Mouse (Mus musculus) E14TG2a.4 (cell line): ENCODE results near the gene Ppfibp1.

Experiments used
- CTCF ChIP-seq: conservative IDR thresholded peaks from 2 replicates; pipeline ENCODE4 v1.5.1; 2014; ENCODE audit warnings: low read length
- NANOG ChIP-seq: IDR thresholded peaks from 2 replicates; pipeline ENCODE4 v1.6.1; 2014; ENCODE audit warnings: borderline replicate concordance, low read length, mixed read lengths

- TF ChIP-seq CTCF (no peak), NANOG (no peak)
Measured at GRCm38 (mm10) chr6:146852739-146853138, 35.5 kb upstream of the Ppfibp1 start.
